In the genomic region with DNA sequence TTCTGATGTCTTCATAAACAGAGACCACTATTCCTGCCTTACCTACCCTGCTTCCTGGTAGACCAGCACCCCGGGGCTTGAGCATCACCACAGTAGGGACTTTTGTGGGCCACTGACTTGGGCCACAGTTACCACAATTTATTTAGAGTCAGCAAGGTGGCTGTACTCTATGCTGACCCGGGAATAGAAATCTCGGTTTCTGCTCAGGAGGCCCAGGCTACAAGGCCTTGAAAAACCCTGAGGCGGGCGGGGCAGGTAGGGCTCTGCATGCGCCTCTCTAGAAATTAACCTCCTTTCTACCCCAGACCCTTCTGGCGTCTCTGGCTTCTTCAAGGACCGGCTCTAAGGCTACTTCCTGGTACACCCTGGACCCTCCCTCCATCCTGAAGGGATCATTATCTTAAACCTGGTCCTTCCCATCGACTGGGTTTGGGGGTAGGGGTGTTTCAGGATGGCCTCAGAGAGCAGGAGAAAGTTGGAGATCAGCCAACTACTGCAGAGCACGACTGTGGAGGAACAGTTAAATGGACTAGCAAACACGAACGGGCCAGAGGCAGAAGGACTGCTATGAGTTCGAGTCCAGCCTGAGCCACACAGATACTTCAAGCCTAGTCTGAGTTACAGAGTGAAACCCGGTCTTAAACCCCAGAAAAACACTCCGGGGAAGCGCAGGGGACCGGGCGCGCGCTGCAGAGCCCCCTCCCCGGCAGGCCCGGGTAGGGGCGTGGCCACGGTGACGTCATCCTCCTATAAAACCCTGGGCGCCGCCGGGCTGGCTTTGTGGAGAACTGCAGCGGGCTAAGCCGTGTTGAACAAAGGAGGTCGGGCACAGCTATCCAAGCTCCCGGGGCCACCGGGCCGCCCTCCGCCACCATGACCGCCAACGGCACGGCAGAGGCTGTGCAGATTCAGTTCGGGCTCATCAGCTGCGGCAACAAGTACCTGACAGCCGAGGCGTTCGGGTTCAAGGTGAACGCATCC, we compare ENCODE assay signal across 9 mouse cellular contexts. TPM values are rescaled to one million over a fixed set of nuclear protein-coding genes. Genes with fewer than 3 reads are reported as not detected.
DNase-seq lines count a peak whose midpoint lies in the region; ATAC-seq lines count a peak whose summit lies in the region.
"Had no signal": no experiment of that assay in that cellular context is flagged by ENCODE, and none has a peak within 500 bp of the region (broad histone marks: within the 10 kb centered on the region; RNA-seq: fewer than 3 reads in every experiment).

TSS of gene Fscn1 (plus strand) at position 768 of the 981 bp plus-strand sequence.

- DNase-seq in NIH3T3 (ENCODE audit: low read depth), result peak; percentile 96
- peak; percentile 45 for DNase-seq in cerebellum, adult 9-10 months
- peak; percentile 82 to 92 for DNase-seq in frontal cortex, postnatal 10 days (ENCODE audit: low spot score in 2 of 2)
- DNase-seq in hindbrain, embryonic 10.5 days (ENCODE audit: low spot score), result peak; percentile 95
- peak; percentile 87 for DNase-seq in layer of hippocampus, adult 9-11 months
- DNase-seq in retina, adult 2 months (ENCODE audit: low read depth, low spot score), result peak; percentile 57
- DNase-seq in urinary bladder, adult 18-20 months (ENCODE audit: low spot score in 2 of 2), result peak; percentile 84 to 90

- H3K27ac ChIP-seq in hindbrain, embryonic 10.5 days, result peak within 1 kb of the TSS; percentile 100
- peak within 1 kb of the TSS; percentile 95 for H3K27ac ChIP-seq in lung, embryonic 15.5 days
- H3K27ac ChIP-seq: macrophage had no signal

- H3K27me3 ChIP-seq in hindbrain, embryonic 10.5 days (ENCODE audit: insufficient read depth, poor library complexity, severe bottlenecking), result peaks cover 23% of the 10 kb centered on the region
- H3K27me3 ChIP-seq in lung, embryonic 15.5 days, result no peaks in the 10 kb centered on the region; the same call in 1 of the 2 replicates

- ATAC-seq in lung, embryonic 15.5 days (ENCODE audit: borderline replicate concordance, extremely low read depth, low FRiP score, low TSS enrichment), result peak; percentile 64

- H3K9ac ChIP-seq in lung, embryonic 15.5 days, result peak within 1 kb of the TSS; percentile 87

- H3K4me3 ChIP-seq in hindbrain, embryonic 10.5 days, result peak within 1 kb of the TSS; percentile 100
- peak within 1 kb of the TSS; percentile 76 for H3K4me3 ChIP-seq in lung, embryonic 15.5 days

- H3K4me2 ChIP-seq in lung, embryonic 15.5 days, result peak within 1 kb of the TSS; percentile 79

- WGBS in hindbrain, embryonic 10.5 days, result 8% methylated on average over 44 of the region's 44 CpGs
- WGBS in lung, embryonic 15.5 days, result 6% methylated on average over 44 of the region's 44 CpGs

- peaks cover 45% of the 10 kb centered on the region for H3K4me1 ChIP-seq in hindbrain, embryonic 10.5 days (replicated peaks)
- peaks cover 38% of the 10 kb centered on the region for H3K4me1 ChIP-seq in lung, embryonic 15.5 days

- H3K36me3 ChIP-seq in hindbrain, embryonic 10.5 days, result peaks cover 23% of the 10 kb centered on the region
- H3K36me3 ChIP-seq in lung, embryonic 15.5 days, result no peaks in the 10 kb centered on the region

- H3K9me3 ChIP-seq in hindbrain, embryonic 10.5 days, result no peaks in the 10 kb centered on the region
- no peaks in the 10 kb centered on the region for H3K9me3 ChIP-seq in lung, embryonic 15.5 days

RNA-seq across cellular contexts. Expression of gene Fscn1, which starts in this region (rescaled TPM):
- 757 and 846 TPM in 2 replicates for polyA plus RNA-seq in hindbrain, embryonic 10.5 days (2016; fragmentation: Nextera tagmentation; extraction: Ambion mirVana)
- polyA plus RNA-seq in lung, embryonic 15.5 days (2015; fragmentation: Nextera tagmentation; extraction: Ambion mirVana), result 240 and 246 TPM in 2 replicates

Comparison
In these comparisons a context has a peak if more than half of its experiments do, and no peak if none do; other contexts are left out.
1. Peak in every context shown above with its lines: DNase-seq, ATAC-seq, H3K4me3 ChIP-seq and H3K27ac ChIP-seq.
2. DNase-seq: peak in every context shown above with its lines; median percentile 96 in NIH3T3; 95 in hindbrain, embryonic 10.5 days; 87 in frontal cortex, postnatal 10 days; 87 in layer of hippocampus, adult 9-11 months; 87 in urinary bladder, adult 18-20 months; 57 in retina, adult 2 months; 45 in cerebellum, adult 9-10 months.